Mouse (Mus musculus): ENCODE data around the gene Lmcd1. TPM values are rescaled to one million over a fixed set of nuclear protein-coding genes. Genes with fewer than 3 reads are reported as not detected.

Lmcd1 gene
- polyA plus RNA-seq, 1 experiment from 2014 or later: 2.3 TPM

- 85% methylated on average over 7 of the region's 7 CpGs for WGBS
- Histone ChIP-seq H3K9me3 (no peaks in the 10 kb centered on the region), H3K4me3 (no peak overlapping the region), H3K36me3 (replicated peaks) (no peaks in the 10 kb centered on the region), H3K27ac (no peak overlapping the region), H3K4me1 (peaks cover 6% of the 10 kb centered on the region; the same call in 1 of the 2 replicates), H3K27me3 (ENCODE audit: poor library complexity, severe bottlenecking) (no peaks in the 10 kb centered on the region)
- no peak for DNase-seq (ENCODE audit: extremely low spot score, low spot score)
These were observed 26.6 kb downstream of the Lmcd1 start for GRCm38 (mm10) chr6:112300146-112300545.

DNA sequence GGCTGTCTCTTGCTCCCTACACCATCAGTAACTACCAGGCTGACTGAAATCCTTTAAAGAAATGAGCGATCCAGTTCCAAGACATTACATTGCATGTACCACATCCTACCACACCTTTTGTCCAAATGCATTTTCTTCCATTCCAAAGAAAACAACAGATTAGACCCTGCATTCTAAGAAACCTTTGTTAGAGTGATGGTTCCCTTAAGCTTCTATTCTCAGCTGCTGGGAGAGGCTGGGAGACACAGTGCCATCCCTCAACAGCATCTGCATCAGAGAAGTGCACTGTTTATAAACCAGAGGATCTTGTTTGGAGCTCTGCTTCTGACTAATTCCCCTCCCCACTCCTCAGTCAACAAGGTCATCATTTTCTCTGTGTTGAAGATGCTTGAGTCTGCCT, 27.1 kb downstream of the Lmcd1 start:
- DNase-seq (ENCODE audit: extremely low spot score, low spot score): no peak
- Histone ChIP-seq H3K27me3 (ENCODE audit: poor library complexity, severe bottlenecking) (no peaks in the 10 kb centered on the region), H3K27ac (no peak overlapping the region), H3K36me3 (replicated peaks) (no peaks in the 10 kb centered on the region), H3K9me3 (no peaks in the 10 kb centered on the region), H3K4me3 (no peak overlapping the region), H3K4me1 (peaks cover 6% of the 10 kb centered on the region; the same call in 1 of the 2 replicates)
- 92% methylated on average over 1 of the region's 1 CpGs for WGBS

- Histone ChIP-seq H3K4me1 (peaks cover 6% of the 10 kb centered on the region; the same call in 1 of the 2 replicates), H3K9me3 (no peaks in the 10 kb centered on the region), H3K4me3 (no peak overlapping the region), H3K27me3 (ENCODE audit: poor library complexity, severe bottlenecking) (no peaks in the 10 kb centered on the region), H3K27ac (no peak overlapping the region), H3K36me3 (replicated peaks) (no peaks in the 10 kb centered on the region)
- WGBS: 78% methylated on average over 7 of the region's 7 CpGs
- DNase-seq (ENCODE audit: extremely low spot score, low spot score): no peak
These were observed 28.7 kb downstream of the Lmcd1 start for GRCm38 (mm10) chr6:112302248-112302647.

DNA sequence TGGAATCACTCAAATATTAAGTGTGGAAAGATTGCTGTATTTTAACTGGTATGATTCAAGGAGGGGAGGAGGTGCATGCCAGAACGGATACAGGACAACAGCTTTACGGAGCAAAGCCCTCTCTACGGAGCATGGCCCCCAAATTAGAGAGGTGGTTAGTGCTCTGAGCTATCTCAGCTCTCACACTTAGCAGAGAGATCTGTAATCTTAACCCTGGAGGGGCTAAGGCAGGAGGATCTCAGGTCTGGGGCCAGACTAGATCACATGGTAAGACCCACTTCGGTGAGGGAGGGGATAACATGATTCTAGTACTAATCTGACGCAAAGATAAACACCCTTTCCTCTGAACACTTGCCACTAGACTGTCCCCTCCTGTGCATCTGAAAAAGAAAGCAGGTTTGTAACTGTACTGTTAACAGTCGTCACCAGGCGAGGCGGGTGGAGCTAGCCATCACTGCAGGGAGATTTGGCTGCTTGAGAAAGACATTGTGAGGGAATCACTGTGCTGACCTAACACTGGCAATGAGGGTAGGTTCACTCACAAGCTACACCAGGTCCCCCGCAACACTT, 29.3 kb downstream of the Lmcd1 start:
- WGBS: 86% methylated on average over 9 of the region's 9 CpGs
- DNase-seq (ENCODE audit: extremely low spot score, low spot score): no peak
- Histone ChIP-seq H3K4me1 (peaks cover 6% of the 10 kb centered on the region; the same call in 1 of the 2 replicates), H3K27ac (no peak overlapping the region), H3K27me3 (ENCODE audit: poor library complexity, severe bottlenecking) (no peaks in the 10 kb centered on the region), H3K4me3 (no peak overlapping the region), H3K9me3 (no peaks in the 10 kb centered on the region), H3K36me3 (replicated peaks) (no peaks in the 10 kb centered on the region)

- 88% methylated on average over 8 of the region's 8 CpGs for WGBS
- Histone ChIP-seq H3K4me3 (no peak overlapping the region), H3K27ac (no peak overlapping the region), H3K9me3 (no peaks in the 10 kb centered on the region), H3K4me1 (peaks cover 6% of the 10 kb centered on the region; the same call in 1 of the 2 replicates), H3K27me3 (ENCODE audit: poor library complexity, severe bottlenecking) (no peaks in the 10 kb centered on the region), H3K36me3 (replicated peaks) (no peaks in the 10 kb centered on the region)
- DNase-seq (ENCODE audit: extremely low spot score, low spot score): no peak
These were observed 31.2 kb downstream of the Lmcd1 start for GRCm38 (mm10) chr6:112304751-112305150.

GRCm38 (mm10) chr6:112309330-112309938, 35.9 kb downstream of the Lmcd1 start:
- Histone ChIP-seq H3K4me1 (0 out of 2 replicates have a peak, but pooled peaks cover 6% of the 10 kb centered on the region), H3K27me3 (ENCODE audit: poor library complexity, severe bottlenecking) (no peaks in the 10 kb centered on the region), H3K27ac (no peak overlapping the region), H3K4me3 (no peak overlapping the region), H3K9me3 (no peaks in the 10 kb centered on the region), H3K36me3 (replicated peaks) (no peaks in the 10 kb centered on the region)
- WGBS: 87% methylated on average over 6 of the region's 6 CpGs
- no peak for DNase-seq (ENCODE audit: extremely low spot score, low spot score)

- DNase-seq (ENCODE audit: extremely low spot score, low spot score): no peak
- Histone ChIP-seq H3K4me3 (no peak overlapping the region), H3K9me3 (no peaks in the 10 kb centered on the region), H3K4me1 (0 out of 2 replicates have a peak, but pooled peaks cover 6% of the 10 kb centered on the region), H3K27ac (no peak overlapping the region), H3K36me3 (replicated peaks) (no peaks in the 10 kb centered on the region), H3K27me3 (ENCODE audit: poor library complexity, severe bottlenecking) (no peaks in the 10 kb centered on the region)
- 49% methylated on average over 4 of the region's 4 CpGs for WGBS
These were observed 37.8 kb downstream of the Lmcd1 start for GRCm38 (mm10) chr6:112311385-112311784.

- 92% methylated on average over 4 of the region's 4 CpGs for WGBS
- Histone ChIP-seq H3K9me3 (no peaks in the 10 kb centered on the region), H3K4me3 (no peak overlapping the region), H3K27me3 (ENCODE audit: poor library complexity, severe bottlenecking) (no peaks in the 10 kb centered on the region), H3K36me3 (replicated peaks) (no peaks in the 10 kb centered on the region), H3K4me1 (no peaks in the 10 kb centered on the region), H3K27ac (no peak overlapping the region)
- no peak for DNase-seq (ENCODE audit: extremely low spot score, low spot score)
These were observed 45.9 kb downstream of the Lmcd1 start for GRCm38 (mm10) chr6:112319449-112319848.

DNA sequence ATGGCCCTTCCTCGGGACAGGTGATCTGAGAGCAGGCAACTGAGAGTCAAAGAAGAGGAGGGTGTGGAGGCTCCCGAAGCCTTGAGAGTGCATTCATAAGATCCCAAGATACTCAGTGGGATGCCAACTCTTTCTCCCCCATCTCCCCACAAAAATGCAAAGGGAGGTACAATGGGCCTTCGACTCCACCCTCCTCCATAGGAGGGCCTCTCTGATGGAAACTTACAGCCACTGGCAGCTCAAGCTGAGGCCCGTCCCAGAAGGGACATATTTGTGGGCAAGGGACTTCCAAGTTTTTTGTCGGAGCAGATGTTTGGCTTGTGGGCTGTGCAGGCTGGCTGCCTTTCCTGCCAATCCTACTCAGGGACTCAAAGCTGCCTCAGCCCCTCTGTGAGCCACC, 47.1 kb downstream of the Lmcd1 start:
- Histone ChIP-seq H3K4me3 (no peak overlapping the region), H3K27me3 (ENCODE audit: poor library complexity, severe bottlenecking) (no peaks in the 10 kb centered on the region), H3K27ac (no peak overlapping the region), H3K36me3 (replicated peaks) (no peaks in the 10 kb centered on the region), H3K4me1 (no peaks in the 10 kb centered on the region), H3K9me3 (no peaks in the 10 kb centered on the region)
- 53% methylated on average over 5 of the region's 5 CpGs for WGBS
- DNase-seq (ENCODE audit: extremely low spot score, low spot score): no peak

DNA sequence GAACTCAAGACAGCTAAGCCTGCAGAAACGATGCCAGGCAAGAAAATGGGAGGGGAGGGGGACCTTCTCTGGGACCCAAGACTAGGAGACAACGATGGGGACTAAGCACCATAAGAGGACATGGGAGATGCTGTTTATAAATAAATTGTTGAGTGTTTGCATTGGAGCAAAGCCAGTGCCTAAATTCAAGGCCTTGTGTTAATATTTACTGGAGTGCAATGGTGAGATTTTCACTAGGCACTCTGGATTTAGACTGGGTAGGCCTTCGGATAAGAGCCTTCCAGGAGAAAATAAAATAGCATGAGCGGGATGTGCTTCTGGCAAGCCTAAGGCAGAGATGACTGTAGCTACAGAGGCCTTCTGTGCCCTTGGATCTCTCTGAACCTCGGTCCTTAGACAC, 49.4 kb downstream of the Lmcd1 start:
- Histone ChIP-seq H3K4me1 (no peaks in the 10 kb centered on the region), H3K4me3 (no peak overlapping the region), H3K9me3 (no peaks in the 10 kb centered on the region), H3K36me3 (replicated peaks) (no peaks in the 10 kb centered on the region), H3K27me3 (ENCODE audit: poor library complexity, severe bottlenecking) (no peaks in the 10 kb centered on the region), H3K27ac (no peak overlapping the region)
- no peak for DNase-seq (ENCODE audit: extremely low spot score, low spot score)
- 88% methylated on average over 5 of the region's 5 CpGs for WGBS

DNA sequence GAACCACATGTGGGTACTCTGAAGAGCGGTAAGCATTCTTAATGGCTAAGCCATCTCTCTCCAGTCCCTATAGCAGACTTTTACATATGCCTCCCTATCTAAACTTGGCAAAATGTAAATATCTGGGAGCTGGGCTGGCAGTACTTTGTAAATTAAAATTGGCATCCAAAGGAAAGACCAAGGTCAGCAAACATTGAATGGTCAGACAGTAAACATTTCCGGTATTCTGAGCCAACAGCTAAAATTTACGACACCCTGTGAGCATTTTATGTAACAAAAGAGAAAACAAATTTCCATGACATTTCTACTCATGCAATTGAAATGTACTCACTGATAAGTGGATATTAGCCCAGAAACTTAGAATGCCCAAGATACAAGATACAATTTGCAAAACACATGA, 51.7 kb downstream of the Lmcd1 start:
- no peak overlapping the region for H3K27ac ChIP-seq
- no peak overlapping the region for H3K4me3 ChIP-seq
- no peaks in the 10 kb centered on the region for H3K9me3 ChIP-seq
- H3K27me3 ChIP-seq (ENCODE audit: poor library complexity, severe bottlenecking): no peaks in the 10 kb centered on the region
- H3K4me1 ChIP-seq: peaks cover 9% of the 10 kb centered on the region
- 91% methylated on average over 3 of the region's 3 CpGs for WGBS
- H3K36me3 ChIP-seq (replicated peaks): no peaks in the 10 kb centered on the region
- DNase-seq (ENCODE audit: extremely low spot score, low spot score): no peak

- Histone ChIP-seq H3K4me3 (no peak overlapping the region), H3K27ac (no peak overlapping the region), H3K9me3 (no peaks in the 10 kb centered on the region), H3K27me3 (ENCODE audit: poor library complexity, severe bottlenecking) (no peaks in the 10 kb centered on the region), H3K4me1 (peaks cover 19% of the 10 kb centered on the region), H3K36me3 (replicated peaks) (no peaks in the 10 kb centered on the region)
- WGBS: 90% methylated on average over 5 of the region's 5 CpGs
- no peak for DNase-seq (ENCODE audit: extremely low spot score, low spot score)
These were observed 54.2 kb downstream of the Lmcd1 start for GRCm38 (mm10) chr6:112327793-112328192.

GRCm38 (mm10) chr6:112330520-112331222, 57.1 kb downstream of the Lmcd1 start:
- Histone ChIP-seq H3K4me3 (no peak overlapping the region), H3K9me3 (no peaks in the 10 kb centered on the region), H3K27me3 (ENCODE audit: poor library complexity, severe bottlenecking) (no peaks in the 10 kb centered on the region), H3K4me1 (peaks cover 19% of the 10 kb centered on the region), H3K27ac (0 out of 2 replicates have a peak overlapping the region, but pooled peaks have one; percentile 12), H3K36me3 (replicated peaks) (no peaks in the 10 kb centered on the region)
- no peak for DNase-seq (ENCODE audit: extremely low spot score, low spot score)
- WGBS: 79% methylated on average over 5 of the region's 5 CpGs
